Mouse (Mus musculus): Measurements from ENCODE around the gene C5ar1. TPM values are rescaled to one million over a fixed set of nuclear protein-coding genes. Genes with fewer than 3 reads are reported as not detected.
"Not testable (repeated sequence)": the region's sequence is repeated elsewhere in the genome, so short reads cannot be mapped to it uniquely, and the experiment has no call there.

C5ar1 gene
- total RNA-seq, 2 experiments from 2014 or later = 0.62 to 1.9 TPM

GRCm38 (mm10) chr7:16274922-16275890 lies 15.9 kb upstream of the C5ar1 start:
- no peak for DNase-seq

GRCm38 (mm10) chr7:16273766-16274140 lies 14.4 kb upstream of the C5ar1 start:
- peak in 1 of 2 experiments; percentile 57 for DNase-seq

- DNase-seq = peak; percentile 76 to 78
Observed at GRCm38 (mm10) chr7:16273081-16273765, 13.9 kb upstream of the C5ar1 start, which contains the start of gene Inafm1. Gene Inafm1 (minus strand): TSS chr7:16273617.

GRCm38 (mm10) chr7:16272681-16273080 lies 13.3 kb upstream of the C5ar1 start:
- DNase-seq = peak; percentile 52 to 59

- no peak for DNase-seq
Observed at GRCm38 (mm10) chr7:16271139-16271538, 11.8 kb upstream of the C5ar1 start.

- DNase-seq = not testable (repeated sequence)
Observed at GRCm38 (mm10) chr7:16266593-16266992, 7.3 kb upstream of the C5ar1 start.

- DNase-seq = no peak
Observed at GRCm38 (mm10) chr7:16265856-16266255, 6.5 kb upstream of the C5ar1 start.

GRCm38 (mm10) chr7:16263843-16264242 lies 4.5 kb upstream of the C5ar1 start:
- DNase-seq = no peak

GRCm38 (mm10) chr7:16263015-16263787 lies 3.9 kb upstream of the C5ar1 start:
- DNase-seq = peak; percentile 60 to 63

- no peak for DNase-seq
Observed at GRCm38 (mm10) chr7:16261097-16261496, 1.8 kb upstream of the C5ar1 start.

- DNase-seq = no peak
Observed at GRCm38 (mm10) chr7:16257830-16258229, 1.5 kb downstream of the C5ar1 start.

- DNase-seq = not testable (repeated sequence)
Observed at GRCm38 (mm10) chr7:16255963-16256362, 3.4 kb downstream of the C5ar1 start.

- DNase-seq = no peak
Observed at GRCm38 (mm10) chr7:16254195-16254594, 5.1 kb downstream of the C5ar1 start.

GRCm38 (mm10) chr7:16250687-16251086 lies 8.7 kb downstream of the C5ar1 start:
- DNase-seq = no peak

GRCm38 (mm10) chr7:16245958-16246357 lies 13.4 kb downstream of the C5ar1 start:
- DNase-seq = no peak

- DNase-seq = no peak
Observed at GRCm38 (mm10) chr7:16244067-16244466, 15.3 kb downstream of the C5ar1 start, which contains the start of gene C5ar2. Gene C5ar2 (minus strand): TSS chr7:16244154.

- DNase-seq = no peak
Observed at GRCm38 (mm10) chr7:16242198-16242597, 17.1 kb downstream of the C5ar1 start.

- DNase-seq = no peak
Observed at GRCm38 (mm10) chr7:16241787-16242186, 17.6 kb downstream of the C5ar1 start.

- DNase-seq = no peak
Observed at GRCm38 (mm10) chr7:16240978-16241303, 18.4 kb downstream of the C5ar1 start.

GRCm38 (mm10) chr7:16240281-16240977 lies 18.9 kb downstream of the C5ar1 start:
- no peak for DNase-seq

- no peak for DNase-seq
Observed at GRCm38 (mm10) chr7:16239554-16239997, 19.8 kb downstream of the C5ar1 start.

GRCm38 (mm10) chr7:16229869-16230268 lies 29.5 kb downstream of the C5ar1 start:
- no peak for DNase-seq

Data from layer of hippocampus, postnatal 36 days (tissue).